Mouse (Mus musculus) 416B (cell line): ENCODE measurements around the gene Brd7.

Experiments
- DNase-seq: peaks from one replicate; pipeline ENCODE4 v3.0.0; 2011; ENCODE audit warnings: low read depth

Brd7 gene

DNA sequence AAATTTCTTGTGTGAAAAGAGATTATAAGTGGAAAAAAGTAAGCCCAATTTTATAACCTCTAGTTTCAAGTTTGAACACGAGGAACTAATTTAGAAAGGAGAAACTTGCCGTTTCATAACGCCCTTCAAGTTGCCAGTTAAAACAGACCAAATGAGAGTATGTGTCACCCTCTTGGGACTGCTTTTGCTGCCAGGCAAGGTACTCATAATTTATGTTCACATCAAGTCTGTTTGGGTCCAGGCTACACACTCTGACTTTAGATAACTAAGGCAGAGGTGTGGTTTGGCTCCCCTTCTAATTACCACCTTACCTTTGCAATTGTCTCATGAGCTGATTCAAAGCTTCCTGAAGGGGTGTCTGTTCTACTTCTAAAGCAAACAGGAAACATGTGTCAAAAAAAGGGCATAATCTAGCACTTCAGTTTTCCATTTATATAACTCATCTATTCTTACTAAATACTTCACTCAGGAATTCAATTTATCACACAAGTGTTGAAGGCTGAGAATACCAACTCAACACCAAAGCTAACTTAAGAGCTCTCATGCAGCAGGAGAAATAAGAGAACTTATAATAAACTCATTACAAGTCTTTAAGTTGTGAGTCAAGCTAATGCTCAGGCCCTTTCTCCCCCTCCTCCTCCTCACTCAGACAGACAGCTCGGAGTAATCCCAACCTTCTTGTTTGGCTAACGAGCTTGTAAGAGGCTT is 4.6 kb downstream of the Brd7 start:
- no peak for DNase-seq

DNA sequence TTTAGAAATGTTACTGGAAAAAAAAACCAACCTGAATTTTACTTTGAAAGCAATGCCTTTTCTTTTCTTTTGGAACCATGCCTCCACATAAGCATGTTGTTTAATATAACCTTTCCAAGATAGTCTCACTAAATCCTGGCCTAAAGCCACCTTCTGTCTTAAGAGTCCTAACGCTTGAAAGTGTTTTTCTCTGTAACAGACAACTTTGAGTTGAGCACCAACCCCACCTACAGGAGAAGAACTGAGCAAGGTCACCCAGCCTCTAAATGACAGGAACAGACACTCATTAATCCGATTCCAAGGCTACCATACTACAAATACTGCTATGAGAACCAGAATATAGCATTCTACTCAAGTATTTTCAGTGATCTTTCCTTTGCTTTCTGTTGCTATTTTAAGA is 12.9 kb downstream of the Brd7 start:
- no peak for DNase-seq

DNA sequence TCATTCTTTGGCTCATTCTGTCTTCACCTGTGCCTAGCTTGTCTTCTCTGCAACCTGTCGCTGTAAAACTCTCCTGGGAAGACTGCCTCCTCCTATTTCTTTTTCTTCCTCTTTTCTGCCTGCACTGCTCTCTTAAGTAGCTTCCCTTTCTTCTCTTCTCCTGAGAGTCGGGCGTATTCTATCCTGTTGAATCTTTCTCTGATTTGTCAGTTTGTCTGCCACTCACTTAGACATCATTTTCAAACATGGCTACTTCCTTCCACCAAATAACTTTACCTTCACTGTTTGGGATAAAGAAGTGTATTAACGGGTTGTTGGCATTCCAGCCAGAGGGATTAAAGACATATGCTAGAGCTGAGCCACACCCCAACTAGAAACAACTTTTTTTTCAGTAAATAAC is 20.0 kb downstream of the Brd7 start:
- peak; percentile 25 for DNase-seq

DNA sequence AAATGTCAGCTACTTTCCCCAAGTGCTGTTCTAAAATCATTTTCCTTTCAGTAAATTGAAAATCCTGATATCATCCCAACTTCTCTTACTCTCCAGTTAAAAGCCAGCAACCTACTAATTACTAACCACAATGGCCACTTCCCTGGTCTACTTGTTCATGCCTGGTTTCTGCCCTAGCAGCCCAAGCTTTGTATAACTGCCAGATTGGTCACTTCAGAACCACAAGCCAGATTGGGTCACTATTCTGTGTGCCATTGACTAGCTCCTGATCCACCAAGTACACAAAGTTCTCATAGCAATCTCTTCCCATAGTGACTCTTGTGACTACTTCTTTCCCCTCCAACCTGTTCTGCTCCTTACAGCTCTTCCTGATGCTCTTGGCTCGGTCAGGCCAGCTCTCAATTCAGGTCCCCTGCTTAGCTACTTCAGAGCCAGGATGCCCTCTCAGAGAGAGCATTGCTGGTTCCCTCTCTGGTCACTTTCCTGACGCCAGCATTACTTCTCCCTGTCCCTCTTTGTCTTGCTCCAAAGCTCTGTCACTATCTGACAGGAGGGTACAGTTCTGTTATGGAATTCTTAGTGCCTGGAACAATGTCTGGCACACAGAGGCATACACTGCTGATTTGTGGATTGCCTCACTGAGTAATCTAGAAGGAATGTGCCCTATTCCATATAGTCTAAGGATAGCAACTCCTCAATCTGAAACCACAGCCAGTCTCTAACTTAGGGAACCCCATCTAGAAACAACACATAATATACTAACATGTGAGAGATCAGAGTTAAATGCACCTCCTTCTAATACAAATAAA is 21.9 kb downstream of the Brd7 start:
- DNase-seq = no peak

DNA sequence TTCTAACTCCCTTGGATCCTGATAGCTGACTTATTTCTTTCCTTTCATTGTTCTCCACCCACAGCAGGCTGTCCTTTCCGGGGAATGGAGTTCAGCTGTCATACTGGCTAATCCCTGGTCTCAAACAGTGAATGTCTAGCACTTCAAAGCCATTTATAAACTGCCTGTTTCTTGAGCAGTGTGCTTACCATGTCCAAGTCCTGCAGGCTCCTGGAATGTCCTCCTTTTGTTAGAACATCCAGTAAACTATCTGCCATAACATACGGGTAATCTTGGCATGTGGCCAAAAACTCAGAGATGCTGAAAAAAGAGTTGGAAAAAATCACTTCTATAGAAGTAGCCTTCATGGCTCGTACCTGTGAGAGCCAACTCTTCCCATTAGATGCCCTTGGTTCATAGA is 22.8 kb downstream of the Brd7 start:
- no peak for DNase-seq

DNA sequence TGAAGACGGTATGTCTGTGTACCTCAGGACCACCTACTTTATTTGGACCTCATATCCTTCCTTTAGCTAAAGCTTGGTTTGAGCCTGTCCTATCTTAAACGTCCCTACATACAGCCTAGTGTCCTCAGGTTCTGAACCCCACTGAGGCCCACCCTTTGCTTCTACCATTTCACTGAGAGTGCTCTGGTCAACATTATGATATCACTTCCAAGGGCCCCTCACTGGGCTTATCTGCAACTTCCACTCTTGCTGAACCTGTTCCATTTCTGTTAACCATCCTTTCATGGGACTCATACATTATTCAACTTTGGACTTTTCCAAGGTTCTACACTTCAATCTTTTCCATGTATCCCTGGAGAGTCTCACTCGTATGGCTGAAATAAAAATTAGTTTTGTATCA is 27.0 kb downstream of the Brd7 start:
- DNase-seq = no peak

DNA sequence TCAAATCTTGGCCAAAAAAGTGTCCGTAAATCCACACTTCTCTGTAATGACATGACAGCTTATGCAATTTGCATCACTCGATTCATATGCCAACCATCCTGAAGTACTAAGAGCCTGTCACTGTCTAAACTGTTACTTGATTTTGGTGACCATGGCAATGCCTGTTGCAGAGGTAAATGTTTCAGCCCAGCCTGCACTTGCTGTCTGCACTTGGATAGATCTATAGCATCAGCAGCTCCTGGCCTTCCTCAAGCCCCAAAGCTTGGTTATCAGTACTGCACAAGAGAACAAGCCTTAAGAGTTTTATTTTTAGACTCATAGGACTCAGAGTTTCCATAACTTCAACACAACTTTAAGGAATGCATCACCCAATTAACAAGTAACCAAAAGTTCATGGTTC is 27.6 kb downstream of the Brd7 start:
- DNase-seq = no peak

DNA sequence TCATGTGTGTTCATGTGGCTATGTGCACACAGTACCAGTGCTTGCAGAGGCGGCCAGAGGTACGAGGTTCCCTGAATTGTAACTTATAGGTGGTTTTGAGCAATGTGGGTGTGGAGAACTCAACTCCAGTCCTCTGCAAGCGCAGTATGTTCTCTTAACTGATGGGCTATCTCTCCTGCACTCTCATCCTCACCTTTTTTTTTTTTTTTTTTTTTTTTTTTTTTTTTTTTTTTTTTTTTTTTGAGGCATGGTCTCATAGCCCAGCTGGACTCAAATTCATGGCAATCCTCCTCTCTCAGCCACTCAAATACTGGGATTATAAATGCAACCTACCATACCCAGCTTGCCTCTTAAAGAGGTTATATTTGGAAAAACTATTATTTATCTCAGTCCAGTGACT is 31.2 kb downstream of the Brd7 start:
- no peak for DNase-seq

DNA sequence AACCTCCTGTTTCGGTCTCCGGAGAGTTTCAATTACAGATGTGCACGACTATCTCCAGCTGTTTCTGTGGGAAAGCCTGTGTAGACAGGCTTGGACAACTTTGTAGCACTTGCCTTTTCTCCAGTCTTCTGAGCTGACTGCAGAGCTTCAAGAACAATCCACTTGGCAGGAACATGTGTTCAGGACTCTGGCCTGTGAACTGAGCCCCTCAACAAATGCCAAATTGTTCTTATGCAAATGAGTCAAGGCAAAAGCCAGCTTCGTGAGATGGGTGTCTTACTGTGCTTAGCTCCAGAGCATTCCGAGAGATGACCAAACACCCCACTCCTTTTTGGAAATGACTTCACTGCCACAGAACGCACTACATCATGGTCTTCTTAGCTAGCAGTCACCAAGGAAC is 33.3 kb downstream of the Brd7 start:
- no peak for DNase-seq

DNA sequence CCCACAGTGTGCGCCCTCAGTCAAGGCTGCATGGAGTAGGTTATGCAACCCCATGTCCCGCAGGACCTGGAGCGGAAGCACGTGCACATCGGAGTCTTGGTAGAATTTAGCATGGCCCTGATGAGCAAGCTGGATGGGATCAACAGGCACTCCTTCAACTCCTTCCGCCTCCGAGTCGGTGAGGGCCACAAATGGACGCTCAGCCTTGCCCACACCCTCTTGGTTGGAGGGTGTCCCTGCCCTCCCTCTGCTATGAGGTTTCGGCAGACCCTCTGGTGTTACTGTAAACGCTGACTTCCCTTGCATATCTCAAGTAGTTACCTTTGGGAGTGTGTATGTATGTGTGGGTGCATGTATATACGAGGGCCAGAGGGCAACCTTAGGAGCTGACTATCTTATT is 35.7 kb downstream of the Brd7 start:
- DNase-seq = no peak

DNA sequence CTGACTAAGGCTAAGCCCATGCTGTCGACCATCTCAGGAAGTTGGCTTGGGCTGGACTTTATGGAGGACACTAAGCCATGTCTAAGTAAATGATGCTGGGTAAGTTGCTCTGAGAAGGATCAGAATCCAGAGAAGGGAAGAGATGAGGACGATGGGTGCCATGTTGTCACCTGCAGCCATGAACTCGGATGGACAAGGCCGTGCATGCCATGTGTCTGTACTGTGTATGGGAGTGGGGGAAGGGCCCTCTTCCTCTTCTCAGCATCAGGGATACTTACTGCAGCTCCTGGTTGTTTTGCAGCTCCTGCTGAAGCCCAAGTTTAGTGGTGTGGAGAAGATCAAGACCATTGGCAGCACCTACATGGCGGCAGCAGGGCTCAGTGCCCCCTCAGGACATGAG is 36.2 kb downstream of the Brd7 start:
- DNase-seq = no peak

DNA sequence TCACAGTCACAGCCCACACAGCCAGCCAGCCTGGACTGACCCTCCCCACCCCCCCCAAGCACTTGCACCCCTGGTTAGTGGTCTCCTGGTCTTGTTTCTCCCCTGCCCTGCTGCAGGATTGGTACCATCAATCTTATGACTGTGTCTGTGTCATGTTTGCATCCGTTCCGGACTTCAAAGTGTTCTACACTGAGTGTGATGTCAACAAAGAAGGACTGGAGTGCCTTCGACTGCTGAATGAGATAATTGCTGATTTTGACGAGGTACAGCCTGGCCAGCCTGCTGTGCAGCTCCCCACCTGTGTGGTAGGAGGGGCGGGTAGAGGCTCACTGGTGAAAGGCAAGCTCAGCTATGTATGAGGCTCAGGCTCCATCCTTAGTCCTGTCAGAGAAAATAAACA is 36.7 kb downstream of the Brd7 start:
- DNase-seq = no peak

DNA sequence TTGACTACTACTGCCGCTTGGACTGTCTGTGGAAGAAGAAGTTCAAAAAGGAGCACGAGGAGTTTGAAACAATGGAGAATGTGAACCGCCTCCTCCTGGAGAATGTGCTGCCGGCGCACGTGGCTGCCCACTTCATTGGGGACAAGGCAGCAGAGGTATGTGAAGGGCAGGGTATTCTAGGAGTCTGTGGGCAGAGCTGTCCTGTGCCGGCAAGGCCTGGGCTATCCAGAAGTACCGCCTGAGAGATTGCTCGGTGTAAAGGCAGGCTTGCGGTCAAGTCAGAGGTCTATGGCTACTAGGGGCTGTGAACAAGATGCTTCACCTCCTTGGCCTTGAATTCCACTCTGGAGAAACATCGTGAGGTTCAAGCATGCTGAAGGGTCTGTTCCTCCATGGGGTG is 37.2 kb downstream of the Brd7 start:
- DNase-seq = no peak

DNA sequence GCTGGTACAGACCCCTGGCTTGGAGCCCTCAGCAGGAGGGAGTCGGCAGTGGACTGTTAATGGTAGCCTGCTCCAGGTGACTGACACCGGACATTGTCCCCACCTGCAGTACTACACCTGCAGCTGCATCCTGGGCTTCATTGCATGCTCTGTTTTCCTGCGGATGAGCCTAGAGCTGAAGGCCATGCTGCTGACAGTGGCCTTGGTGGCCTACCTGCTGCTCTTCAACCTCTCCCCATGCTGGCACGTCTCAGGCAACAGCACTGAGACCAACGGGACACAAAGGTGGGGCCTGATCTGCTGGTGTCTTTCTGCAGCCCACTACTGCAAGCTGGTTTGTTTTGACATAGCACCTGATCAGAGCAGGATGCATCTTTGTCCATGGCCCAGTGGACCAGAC is 38.5 kb downstream of the Brd7 start:
- no peak for DNase-seq

DNA sequence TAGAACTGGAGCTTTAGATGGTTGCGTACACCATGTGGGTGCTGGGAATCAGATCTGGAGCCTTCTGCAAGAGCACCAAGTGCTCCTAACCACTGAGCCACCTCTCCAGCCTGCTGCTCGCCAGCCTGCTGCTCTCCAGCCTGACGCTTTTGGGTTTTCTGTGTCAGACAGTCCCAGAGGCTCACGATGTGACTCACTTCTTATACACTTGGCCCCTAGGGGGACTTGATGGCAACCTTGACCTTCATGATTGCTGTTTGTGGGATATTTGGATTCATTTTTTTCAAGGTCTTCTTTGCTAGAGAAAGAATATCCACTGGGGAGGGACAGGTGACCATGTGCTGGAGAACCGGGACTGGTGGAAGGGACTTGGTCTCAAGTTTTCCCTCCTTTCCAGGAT is 40.6 kb downstream of the Brd7 start:
- no peak for DNase-seq

DNA sequence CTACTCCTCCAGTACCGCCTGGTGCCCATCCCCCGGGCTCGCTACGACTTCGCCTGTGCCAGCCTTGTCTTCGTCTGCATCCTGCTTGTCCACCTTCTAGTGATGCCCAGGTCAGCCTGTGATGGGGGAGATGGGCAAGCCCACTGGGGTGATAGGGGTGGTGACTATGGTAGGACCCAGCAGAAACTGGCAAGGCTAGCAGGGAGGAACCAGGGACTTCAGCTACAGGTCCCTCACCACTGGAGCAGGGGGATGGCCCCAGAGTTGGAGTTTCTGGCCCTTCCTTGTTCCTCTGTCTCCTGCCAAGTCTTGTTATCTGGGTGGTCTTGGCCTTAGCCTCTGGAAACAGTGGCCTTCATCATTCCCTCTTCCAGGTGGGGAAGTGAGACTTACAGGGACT is 41.9 kb downstream of the Brd7 start:
- no peak for DNase-seq

DNA sequence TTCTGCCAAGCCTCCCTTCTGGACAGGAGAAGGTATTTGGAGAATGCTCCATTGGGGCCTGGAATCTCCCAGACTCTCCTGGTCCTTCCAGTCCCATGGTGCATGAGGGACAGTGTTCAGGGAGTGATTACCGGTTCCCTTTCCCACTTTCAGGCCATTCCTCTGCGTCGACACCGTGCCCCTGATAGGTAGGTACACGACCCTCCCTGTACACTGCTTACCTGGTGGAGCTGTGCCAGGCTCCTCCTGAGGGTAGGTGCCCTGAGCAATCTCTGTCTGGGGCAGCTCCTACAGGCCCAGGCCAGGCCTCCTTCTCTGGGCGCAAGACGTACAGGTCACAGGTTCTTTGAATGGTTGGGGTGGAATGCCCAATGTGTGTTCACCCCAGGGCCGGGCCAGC is 43.8 kb downstream of the Brd7 start:
- DNase-seq = no peak

DNA sequence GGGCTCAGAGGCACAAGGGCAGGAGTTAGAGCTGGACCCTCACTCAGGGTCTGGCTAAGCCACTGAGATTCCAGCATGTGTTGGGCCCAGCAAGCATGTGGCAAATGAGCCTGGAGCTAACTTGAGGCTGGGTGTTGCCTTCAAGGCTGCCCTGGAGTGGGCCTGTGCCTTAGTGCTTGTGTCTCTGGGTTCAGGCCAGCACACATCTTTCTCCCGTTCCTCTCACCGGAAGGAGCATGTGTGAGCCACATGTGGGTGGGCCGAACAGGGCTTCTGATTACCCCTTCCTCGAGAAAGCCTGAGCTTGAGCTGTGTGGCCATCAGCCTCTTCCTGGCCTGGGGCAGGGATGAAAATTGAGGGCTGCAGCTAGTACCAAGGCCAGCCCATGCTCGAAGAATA is 44.7 kb downstream of the Brd7 start:
- no peak for DNase-seq

DNA sequence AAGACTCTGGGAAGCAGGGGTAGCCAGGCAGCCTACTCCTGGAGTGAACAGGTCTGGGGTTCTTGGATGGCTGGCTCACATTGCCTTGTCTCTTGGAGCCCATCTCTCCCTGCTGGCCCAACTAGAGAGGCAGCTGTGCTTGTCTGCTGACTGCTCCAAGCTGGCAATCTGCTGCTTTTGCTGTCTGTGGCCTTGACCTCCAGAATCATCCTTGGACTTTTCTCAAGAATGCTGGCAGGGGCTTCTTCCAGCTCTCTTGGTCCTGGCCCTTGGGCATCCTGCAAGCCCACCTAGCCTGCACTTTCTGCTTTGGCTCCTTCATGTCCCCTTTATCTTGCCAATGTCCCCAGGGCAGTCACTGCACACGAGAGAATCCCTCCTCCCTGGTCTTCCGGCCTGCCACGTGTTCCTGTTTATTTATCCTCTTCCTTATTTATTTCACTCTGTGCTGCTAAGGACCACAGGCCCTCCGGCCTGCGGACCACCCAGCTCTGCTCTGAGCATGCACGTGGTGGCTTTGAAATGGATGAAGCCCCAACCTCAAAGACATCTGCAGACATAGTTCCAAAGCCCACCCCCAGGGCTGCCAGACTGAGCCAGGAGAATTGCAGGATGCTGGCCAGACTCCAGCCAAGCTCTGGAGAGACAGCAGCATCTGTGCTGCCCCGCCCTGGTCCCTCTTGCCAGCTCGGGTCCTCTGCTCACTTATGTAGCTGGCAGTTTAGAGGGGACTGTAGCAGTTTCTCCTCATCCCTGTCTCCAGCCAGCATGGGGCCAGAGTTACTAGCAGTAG is 45.7 kb downstream of the Brd7 start:
- DNase-seq = no peak

DNA sequence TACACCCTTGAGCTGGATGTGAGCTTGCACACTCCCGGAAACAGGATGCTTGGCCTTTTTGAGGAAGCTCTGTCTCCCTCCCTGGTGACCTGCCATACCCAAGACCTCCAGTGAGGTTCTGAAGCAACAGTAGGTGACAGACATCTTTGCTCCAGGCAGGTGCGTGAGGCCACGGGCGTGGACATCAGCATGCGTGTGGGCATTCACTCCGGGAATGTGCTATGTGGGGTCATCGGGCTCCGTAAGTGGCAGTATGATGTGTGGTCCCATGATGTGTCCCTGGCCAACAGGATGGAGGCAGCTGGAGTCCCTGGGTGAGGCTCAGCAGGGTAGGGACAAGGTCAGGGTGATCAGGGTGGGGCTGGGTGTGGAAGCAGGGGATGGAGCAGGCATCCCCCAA is 46.7 kb downstream of the Brd7 start:
- no peak for DNase-seq

DNA sequence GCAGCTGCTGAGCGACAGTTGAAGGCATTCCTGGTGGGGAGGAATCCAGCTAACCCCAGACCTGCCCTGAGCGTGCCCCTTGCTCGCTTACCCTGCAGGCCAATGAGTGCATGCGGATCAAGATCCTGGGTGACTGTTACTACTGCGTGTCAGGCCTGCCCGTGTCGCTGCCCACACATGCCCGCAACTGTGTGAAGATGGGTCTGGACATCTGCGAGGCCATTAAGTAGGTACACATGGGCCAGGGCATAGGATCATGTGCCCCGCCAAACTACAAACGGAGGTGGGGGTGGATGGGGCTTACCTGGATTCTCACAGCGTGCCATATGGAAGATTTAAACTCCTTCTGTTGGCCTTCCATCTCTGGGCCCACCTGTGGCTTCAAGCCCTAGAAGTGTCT is 48.0 kb downstream of the Brd7 start:
- DNase-seq = no peak

DNA sequence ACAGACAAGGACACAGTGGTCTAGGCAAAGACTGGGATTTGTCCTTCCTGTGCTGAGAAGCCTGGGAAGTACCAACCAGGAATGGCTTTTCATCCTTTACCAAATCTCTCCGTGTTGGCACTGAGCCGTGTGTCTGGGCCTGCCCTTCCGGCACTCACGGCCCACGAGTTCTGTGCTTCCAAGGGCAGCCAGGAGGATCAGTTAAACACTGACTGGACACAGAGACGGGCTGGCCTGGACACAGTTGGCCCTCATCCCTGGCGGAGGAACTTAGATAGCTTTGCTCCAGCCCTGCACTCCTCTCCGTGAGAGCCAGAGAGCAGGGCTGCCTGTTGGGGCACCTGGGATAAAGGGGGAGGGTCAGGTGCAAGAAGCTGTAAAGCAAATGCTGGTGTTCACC is 49.0 kb downstream of the Brd7 start:
- no peak for DNase-seq

DNA sequence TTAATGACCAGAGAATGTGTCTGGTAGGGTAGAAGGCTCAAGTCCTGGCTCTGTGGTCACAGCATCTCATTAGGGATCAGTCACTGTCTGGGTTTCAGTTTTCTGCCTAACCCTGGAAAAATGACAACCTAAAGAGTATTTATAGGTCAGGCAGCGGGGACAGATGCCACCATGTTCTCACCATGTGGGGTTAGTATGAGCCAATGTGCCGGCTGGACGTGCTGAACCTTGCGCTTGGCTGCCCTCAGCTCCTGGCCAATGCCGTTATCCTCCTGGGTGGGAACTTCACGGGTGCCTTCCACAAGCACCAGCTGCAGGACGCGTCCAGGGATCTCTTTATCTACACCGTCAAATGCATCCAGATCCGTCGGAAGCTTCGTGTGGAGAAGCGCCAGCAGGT is 51.7 kb downstream of the Brd7 start:
- no peak for DNase-seq
